Mouse (Mus musculus) heart, embryonic 16.5 days (tissue): ENCODE results near the gene AI661453. TPM values are rescaled to one million over a fixed set of nuclear protein-coding genes. Genes with fewer than 3 reads are reported as not detected.

Experiments
- ATAC-seq: fragments of 200-750 bp; cut with Nextera tagmentation; replicated peaks from 2 replicates; pipeline ENCODE4 v1.8.0; 2017; ENCODE audit warnings: moderate number of reproducible peaks; ENCODE audit not compliant: insufficient read depth, low FRiP score; ENCODE audit errors: extremely low read depth
- H3K27ac ChIP-seq: fragments of 300-500 bp; sonication (generic); 2 replicates; pipeline ENCODE4 v1.5.1; 2014; ENCODE audit warnings: mild to moderate bottlenecking, low read length, control low read depth, moderate library complexity
- H3K27me3 ChIP-seq: fragments of 300-500 bp; sonication (generic); 2 replicates; pipeline ENCODE4 v1.6.1; 2014; ENCODE audit warnings: low read length, mixed read lengths; ENCODE audit not compliant: control insufficient read depth, insufficient read depth
- H3K36me3 ChIP-seq: fragments of 300-500 bp; sonication (generic); 2 replicates; pipeline ENCODE4 v1.6.1; 2014; ENCODE audit not compliant: control insufficient read depth, insufficient read depth
- H3K4me1 ChIP-seq: fragments of 300-500 bp; sonication (generic); 2 replicates; pipeline ENCODE4 v1.6.1; 2014; ENCODE audit warnings: low read length, mixed read lengths; ENCODE audit not compliant: control insufficient read depth, insufficient read depth
- H3K4me2 ChIP-seq: fragments of 300-500 bp; sonication (generic); 2 replicates; pipeline ENCODE4 v1.6.1; 2014; ENCODE audit warnings: low read depth, mild to moderate bottlenecking, control low read depth, low read length
- H3K4me3 ChIP-seq: fragments of 300-500 bp; sonication (generic); 2 replicates; pipeline ENCODE4 v1.5.1; 2014; ENCODE audit warnings: mild to moderate bottlenecking, control low read depth, low read length
- H3K9ac ChIP-seq: fragments of 300-500 bp; sonication (generic); 2 replicates; pipeline ENCODE4 v1.6.1; 2014; ENCODE audit warnings: low read length, control low read depth
- H3K9me3 ChIP-seq: fragments of 300-500 bp; sonication (generic); replicated peaks from 2 replicates; pipeline ENCODE4 v1.6.1; 2016; ENCODE audit warnings: low read length; ENCODE audit not compliant: control insufficient read depth
- WGBS: fragments of 180-500 bp; shearing (Covaris S2); extraction: QIAGEN DNeasy Blood & Tissue Kit; methylation state at CpG from one replicate; pipeline ENCODE4 v1.1.7; 2014; 5-methylcytosine and 5-hydroxymethylcytosine counted together
- polyA plus RNA-seq: library from polyadenylated mRNA; unstranded; fragments of >200 nt; fragmentation: Nextera tagmentation; extraction: Ambion mirVana; gene quantifications from 2 replicates; pipeline ENCODE4 v1.2.1, GENCODE M21; 2015

Gene AI661453
- polyA plus RNA-seq, 1 experiment from 2014 or later: 0.77 TPM

DNA sequence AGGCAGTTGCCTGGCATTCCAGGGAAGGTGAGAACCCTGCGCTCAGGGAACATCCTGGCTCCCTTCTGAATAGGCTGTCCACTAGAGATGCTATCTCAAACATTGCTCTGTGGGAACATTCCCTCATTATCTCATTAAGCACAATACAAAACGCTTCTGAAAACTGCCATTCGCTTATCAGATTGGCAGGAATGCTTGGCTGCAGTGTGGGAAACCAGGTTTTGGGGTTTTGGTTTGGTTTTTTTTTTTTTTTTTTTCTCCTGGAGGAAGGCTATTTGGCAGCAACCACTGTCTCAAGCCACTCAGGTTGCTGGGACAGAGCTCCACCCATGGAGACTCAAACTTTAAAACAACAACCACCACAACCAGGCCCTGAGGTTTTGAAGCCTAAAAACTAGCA, 43.5 kb downstream of the AI661453 start:
- H3K36me3 ChIP-seq: no peaks in the 10 kb centered on the region
- H3K4me3 ChIP-seq: no peak overlapping the region
- 16% methylated on average over 3 of the region's 3 CpGs for WGBS
- H3K9me3 ChIP-seq: no peaks in the 10 kb centered on the region
- no peak overlapping the region for H3K27ac ChIP-seq
- ATAC-seq: no peak
- no peak overlapping the region for H3K4me2 ChIP-seq
- no peaks in the 10 kb centered on the region for H3K27me3 ChIP-seq
- no peak overlapping the region for H3K9ac ChIP-seq
- peaks cover 9% of the 10 kb centered on the region for H3K4me1 ChIP-seq

DNA sequence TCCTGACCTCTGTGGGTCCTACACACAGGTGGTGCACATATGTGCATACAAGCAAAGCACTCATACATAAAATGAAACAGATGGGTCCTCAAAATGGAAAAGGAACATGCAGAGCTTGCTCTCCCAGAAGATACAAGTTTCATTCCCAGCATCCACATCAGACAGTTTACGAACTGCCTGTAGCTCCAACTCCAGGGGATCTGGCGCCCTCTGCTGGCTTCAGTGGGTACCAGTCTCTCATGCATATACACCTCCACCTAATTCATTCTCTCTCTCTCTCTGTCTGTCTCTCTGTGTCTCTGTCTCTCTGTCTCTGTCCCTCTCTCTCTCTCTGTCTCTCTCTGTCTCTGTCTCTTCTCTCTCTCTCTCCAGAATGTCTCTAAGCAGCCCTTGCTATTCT, 46.0 kb downstream of the AI661453 start:
- no peak overlapping the region for H3K27ac ChIP-seq
- WGBS: 51% methylated on average over 2 of the region's 2 CpGs

GRCm38 (mm10) chr17:47484241-47484921, 48.0 kb downstream of the AI661453 start:
- Histone ChIP-seq H3K4me2 (no peak overlapping the region), H3K4me3 (no peak overlapping the region), H3K27me3 (no peaks in the 10 kb centered on the region), H3K9me3 (no peaks in the 10 kb centered on the region), H3K4me1 (peaks cover 20% of the 10 kb centered on the region), H3K27ac (peak overlapping the region; percentile 21; the same call in 1 of the 2 replicates), H3K36me3 (peaks cover 9% of the 10 kb centered on the region; the same call in 1 of the 2 replicates), H3K9ac (peak overlapping the region; percentile 10; the same call in 1 of the 2 replicates)
- peak; percentile 49 for ATAC-seq
- WGBS: 47% methylated on average over 1 of the region's 1 CpGs

More for the DNA sequence above, 46.0 kb downstream of the AI661453 start:
- Histone ChIP-seq H3K9ac (no peak overlapping the region), H3K9me3 (no peaks in the 10 kb centered on the region), H3K4me2 (no peak overlapping the region), H3K4me3 (no peak overlapping the region), H3K4me1 (peaks cover 20% of the 10 kb centered on the region), H3K36me3 (no peaks in the 10 kb centered on the region), H3K27me3 (no peaks in the 10 kb centered on the region)
- no peak for ATAC-seq

GRCm38 (mm10) chr17:47484993-47485392, 48.6 kb downstream of the AI661453 start:
- Histone ChIP-seq H3K4me2 (no peak overlapping the region), H3K36me3 (peaks cover 14% of the 10 kb centered on the region), H3K27ac (peak overlapping the region; percentile 21; the same call in 1 of the 2 replicates), H3K4me1 (peaks cover 16% of the 10 kb centered on the region), H3K27me3 (no peaks in the 10 kb centered on the region), H3K9me3 (no peaks in the 10 kb centered on the region), H3K4me3 (no peak overlapping the region), H3K9ac (peak overlapping the region; percentile 10; the same call in 1 of the 2 replicates)
- WGBS: 9% methylated on average over 3 of the region's 3 CpGs
- ATAC-seq: no peak

DNA sequence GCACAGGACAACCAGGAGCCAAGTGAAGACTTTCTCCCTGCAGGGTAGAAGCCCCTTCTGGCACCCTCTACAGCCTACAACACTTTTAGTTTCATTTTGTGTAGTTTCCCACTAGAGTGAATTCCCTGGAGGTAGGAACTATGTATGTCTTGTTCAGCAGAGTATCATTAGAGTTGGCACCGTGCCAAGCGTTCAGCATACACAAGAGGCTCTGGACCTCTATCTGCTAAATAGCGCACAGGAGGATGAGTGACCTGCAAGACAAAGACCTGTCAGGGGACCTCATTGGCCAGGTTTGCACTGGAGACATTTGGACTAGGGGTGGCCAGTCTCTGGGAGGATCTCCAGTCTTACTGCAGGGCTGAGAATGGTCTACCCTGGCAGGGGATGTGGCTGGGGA, 49.4 kb downstream of the AI661453 start:
- Histone ChIP-seq H3K9ac (no peak overlapping the region), H3K27me3 (no peaks in the 10 kb centered on the region), H3K4me3 (no peak overlapping the region), H3K4me2 (no peak overlapping the region), H3K4me1 (peaks cover 16% of the 10 kb centered on the region), H3K9me3 (no peaks in the 10 kb centered on the region), H3K36me3 (peaks cover 20% of the 10 kb centered on the region), H3K27ac (no peak overlapping the region)
- WGBS: 54% methylated on average over 3 of the region's 3 CpGs
- ATAC-seq: no peak

- 69% methylated on average over 9 of the region's 9 CpGs for WGBS
- no peak overlapping the region for H3K4me2 ChIP-seq
- H3K36me3 ChIP-seq: peaks cover 60% of the 10 kb centered on the region
Measured at GRCm38 (mm10) chr17:47490791-47491190, 54.4 kb downstream of the AI661453 start.

DNA sequence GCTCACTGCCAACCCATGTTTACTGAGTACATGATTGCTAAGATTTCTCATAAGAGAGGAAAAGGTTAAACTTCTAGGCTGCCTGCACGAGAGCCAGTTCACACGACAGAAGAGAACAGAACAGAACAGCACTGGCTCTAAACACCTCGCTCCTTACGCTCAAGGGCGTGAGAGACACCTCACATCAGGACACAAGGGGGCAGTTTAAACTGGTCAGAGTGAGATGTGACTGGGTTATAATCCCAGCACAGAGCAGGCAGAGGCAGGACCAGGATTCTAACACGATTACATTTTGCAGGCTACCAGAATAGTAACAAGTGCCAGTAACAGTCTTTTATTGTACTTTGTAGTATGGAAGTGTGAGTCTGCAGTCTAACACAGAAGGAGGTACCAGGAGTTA, 56.3 kb downstream of the AI661453 start:
- Histone ChIP-seq H3K9ac (no peak overlapping the region), H3K27ac (no peak overlapping the region), H3K27me3 (no peaks in the 10 kb centered on the region), H3K9me3 (no peaks in the 10 kb centered on the region), H3K4me3 (no peak overlapping the region), H3K4me2 (no peak overlapping the region), H3K36me3 (peaks cover 74% of the 10 kb centered on the region), H3K4me1 (no peaks in the 10 kb centered on the region)
- no peak for ATAC-seq
- WGBS: 69% methylated on average over 6 of the region's 6 CpGs

More at GRCm38 (mm10) chr17:47490791-47491190, 54.4 kb downstream of the AI661453 start:
- Histone ChIP-seq H3K4me3 (no peak overlapping the region), H3K9me3 (no peaks in the 10 kb centered on the region), H3K4me1 (peaks cover 3% of the 10 kb centered on the region; the same call in 1 of the 2 replicates), H3K9ac (no peak overlapping the region), H3K27me3 (no peaks in the 10 kb centered on the region), H3K27ac (no peak overlapping the region)
- ATAC-seq: no peak

GRCm38 (mm10) chr17:47493653-47494052, 57.2 kb downstream of the AI661453 start:
- ATAC-seq: no peak
- Histone ChIP-seq H3K9ac (no peak overlapping the region), H3K27me3 (no peaks in the 10 kb centered on the region), H3K4me1 (no peaks in the 10 kb centered on the region), H3K4me2 (no peak overlapping the region), H3K9me3 (no peaks in the 10 kb centered on the region), H3K4me3 (no peak overlapping the region), H3K36me3 (peaks cover 78% of the 10 kb centered on the region), H3K27ac (no peak overlapping the region)
- WGBS: 79% methylated on average over 6 of the region's 6 CpGs

DNA sequence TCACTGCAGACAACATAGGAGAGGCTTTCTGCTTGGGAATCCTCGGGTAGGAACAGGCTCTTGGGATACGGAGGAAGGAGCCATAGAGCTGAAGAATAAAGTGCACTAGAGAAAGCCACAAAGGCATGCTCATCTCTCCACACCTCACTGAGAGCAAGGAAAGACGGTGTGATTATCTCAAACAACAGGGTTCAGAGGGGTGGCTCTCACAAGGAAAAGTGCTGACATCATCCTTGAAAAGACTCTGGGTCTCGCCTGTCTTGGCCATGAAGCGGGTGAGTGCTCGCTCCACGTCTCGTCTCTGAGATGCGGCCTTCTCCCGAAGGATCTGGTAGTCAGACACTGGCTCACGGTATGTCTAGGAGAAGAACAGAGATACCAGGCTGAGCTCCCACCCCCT, 57.7 kb downstream of the AI661453 start:
- H3K27me3 ChIP-seq: no peaks in the 10 kb centered on the region
- no peak overlapping the region for H3K9ac ChIP-seq
- ATAC-seq: no peak
- no peak overlapping the region for H3K27ac ChIP-seq
- no peaks in the 10 kb centered on the region for H3K4me1 ChIP-seq
- H3K36me3 ChIP-seq: peaks cover 75% of the 10 kb centered on the region
- H3K9me3 ChIP-seq: no peaks in the 10 kb centered on the region
- no peak overlapping the region for H3K4me3 ChIP-seq
- no peak overlapping the region for H3K4me2 ChIP-seq
- WGBS: 79% methylated on average over 11 of the region's 11 CpGs
